Mouse (Mus musculus) cerebellum, adult 2 months (tissue): ENCODE measurements around the gene Afap1l2.

Source experiments
- CTCF ChIP-seq: fragments of 200-500 bp; IDR thresholded peaks from 2 replicates; pipeline ENCODE4 v1.5.1; 2011; ENCODE audit warnings: low read depth, mild to moderate bottlenecking, control low read depth, low read length, moderate library complexity, borderline replicate concordance; ENCODE audit not compliant: insufficient read depth
- POLR2A ChIP-seq: fragments of 200-500 bp; IDR thresholded peaks from 2 replicates; pipeline ENCODE4 v1.6.1; 2011; ENCODE audit warnings: low read length, control low read depth, borderline replicate concordance; ENCODE audit not compliant: insufficient read depth

GRCm38 (mm10) chr19:56867701-56868100, 140.3 kb downstream of the Afap1l2 start:
- TF ChIP-seq POLR2A, result no peak
- no peak for TF ChIP-seq CTCF
